Mouse (Mus musculus): ENCODE results near the gene Gm17617. TPM values are rescaled to one million over a fixed set of nuclear protein-coding genes. Genes with fewer than 3 reads are reported as not detected.
A peak's percentile ranks its signal among the peaks of the same experiment; 100 is the strongest.

Gene Gm17617
- total RNA-seq (2021): not detected
- long read RNA-seq: 0 reads

DNA sequence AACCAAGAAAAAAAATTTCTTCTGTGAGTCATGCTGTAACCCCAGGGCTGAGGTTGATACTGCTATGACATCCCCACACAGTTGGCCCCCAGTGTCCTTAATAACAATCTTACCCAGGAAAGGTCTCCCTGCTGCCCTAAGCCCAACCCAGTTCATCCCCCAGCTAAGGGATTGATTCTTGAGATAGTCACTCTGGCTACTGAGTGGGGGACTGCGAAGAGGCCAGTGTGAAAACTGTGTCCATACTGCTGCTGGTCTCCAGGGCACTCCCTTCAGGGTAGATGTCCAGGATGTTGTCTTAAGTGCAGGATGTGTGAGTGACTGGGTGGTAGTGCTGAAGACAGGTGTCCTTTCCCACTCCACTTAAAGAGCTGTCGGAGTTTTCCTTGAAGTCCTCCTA lies at the start of gene Gm17617:
Gene Gm17617, minus strand, starts transcription at position 101 of the 400 bp plus-strand sequence.
- no peak for DNase-seq (ENCODE audit: low spot score in 2 of 2)

GRCm38 (mm10) chr13:55182173-55182894 lies 49.0 kb upstream of the Gm17617 start:
- peak; percentile 56 to 69 for DNase-seq (ENCODE audit: low spot score in 2 of 2)

DNA sequence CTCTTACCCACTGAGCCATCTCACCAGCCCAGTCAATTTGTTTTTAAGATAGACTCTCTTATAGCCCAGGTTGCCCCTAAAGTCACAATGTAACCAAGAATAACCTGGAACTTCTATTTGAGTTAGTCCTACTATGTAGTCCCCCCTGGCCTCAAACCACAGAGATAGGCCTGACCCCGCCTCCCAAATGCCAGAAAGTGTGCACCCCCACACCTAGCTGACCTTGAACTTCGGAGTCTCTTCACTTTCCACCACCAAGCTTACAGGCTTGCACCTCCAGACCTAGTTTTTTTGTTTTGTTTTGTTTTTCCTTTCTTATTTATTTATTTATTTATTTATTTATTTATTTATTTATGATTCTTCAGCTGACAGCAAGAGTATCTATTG lies 48.4 kb upstream of the Gm17617 start:
- no peak for DNase-seq (ENCODE audit: low spot score in 2 of 2)

DNA sequence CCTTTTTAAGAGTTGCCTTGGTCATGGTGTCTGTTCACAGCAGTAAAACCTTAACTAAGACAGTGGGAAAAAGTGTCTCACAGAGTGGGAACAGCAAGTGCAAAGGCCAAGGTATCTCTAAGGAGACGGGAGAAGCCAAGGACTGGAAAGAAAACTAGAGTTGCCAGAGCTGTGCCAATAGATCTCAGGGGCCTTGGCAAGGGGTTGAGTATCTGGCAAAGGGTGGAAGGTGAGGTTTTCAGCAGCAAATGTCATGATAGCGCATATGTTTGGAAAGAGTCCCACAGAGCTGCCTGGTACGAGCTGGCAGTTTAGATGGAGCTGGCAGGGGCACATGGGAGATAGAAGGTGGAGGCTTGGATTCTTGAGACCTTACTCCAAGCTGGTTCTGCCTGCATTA lies 46.2 kb upstream of the Gm17617 start:
- DNase-seq (ENCODE audit: low spot score in 2 of 2): no peak

- peak in 1 of 2 experiments; percentile 86 for DNase-seq (ENCODE audit: low spot score in 2 of 2)
Measured at GRCm38 (mm10) chr13:55178556-55178955, 45.2 kb upstream of the Gm17617 start.

GRCm38 (mm10) chr13:55177903-55178496 lies 44.7 kb upstream of the Gm17617 start:
- DNase-seq (ENCODE audit: low spot score in 2 of 2): no peak

- DNase-seq (ENCODE audit: low spot score in 2 of 2): no peak
Measured at GRCm38 (mm10) chr13:55176265-55176664, 42.9 kb upstream of the Gm17617 start.

DNA sequence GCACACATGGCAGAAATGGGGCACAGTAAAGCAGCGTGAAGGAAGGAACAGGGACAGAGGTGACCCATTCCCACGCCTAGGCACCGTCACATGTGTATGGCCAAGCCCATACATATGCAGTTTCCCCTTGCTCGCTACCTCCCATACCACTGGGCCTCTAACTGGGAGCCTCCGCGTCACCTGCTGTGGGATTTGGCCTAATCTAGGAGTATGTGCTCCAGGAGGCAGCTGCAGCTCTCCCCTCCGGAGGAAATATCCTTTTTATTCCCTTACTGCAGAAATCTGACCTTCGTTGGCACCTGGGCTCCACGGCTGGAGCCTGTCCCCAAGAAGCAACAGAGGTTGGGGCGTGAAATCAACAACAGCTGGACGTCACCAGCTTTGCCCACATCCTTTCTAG lies 41.0 kb upstream of the Gm17617 start:
- no peak for DNase-seq (ENCODE audit: low spot score in 2 of 2)

DNA sequence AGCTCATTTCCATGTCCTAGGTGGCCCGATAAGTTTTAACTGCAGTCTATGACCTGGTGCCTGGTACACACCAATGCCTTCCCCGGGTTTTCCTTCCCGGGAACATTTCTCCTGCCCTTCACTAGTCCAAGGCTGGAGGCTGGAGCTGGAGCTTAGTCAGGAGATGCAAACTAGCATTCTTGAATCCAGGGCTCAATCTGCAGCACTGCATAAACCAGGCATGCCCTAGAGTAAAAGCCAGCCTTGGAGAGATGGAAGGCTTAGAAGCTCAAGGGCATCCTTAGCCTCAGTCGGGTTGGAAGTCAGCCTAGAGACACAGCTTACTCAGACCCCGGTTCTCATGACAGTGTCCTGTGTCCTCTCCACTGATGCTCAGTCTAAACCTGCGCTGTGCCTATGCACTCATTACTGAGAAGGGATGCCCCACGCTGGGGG lies 39.0 kb upstream of the Gm17617 start:
- no peak for DNase-seq (ENCODE audit: low spot score in 2 of 2)

- peak; percentile 45 to 65 for DNase-seq (ENCODE audit: low spot score in 2 of 2)
Measured at GRCm38 (mm10) chr13:55171517-55172335, 38.4 kb upstream of the Gm17617 start.

GRCm38 (mm10) chr13:55168958-55169369 lies 35.6 kb upstream of the Gm17617 start:
- DNase-seq (ENCODE audit: low spot score in 2 of 2): peak; percentile 59 to 68

DNA sequence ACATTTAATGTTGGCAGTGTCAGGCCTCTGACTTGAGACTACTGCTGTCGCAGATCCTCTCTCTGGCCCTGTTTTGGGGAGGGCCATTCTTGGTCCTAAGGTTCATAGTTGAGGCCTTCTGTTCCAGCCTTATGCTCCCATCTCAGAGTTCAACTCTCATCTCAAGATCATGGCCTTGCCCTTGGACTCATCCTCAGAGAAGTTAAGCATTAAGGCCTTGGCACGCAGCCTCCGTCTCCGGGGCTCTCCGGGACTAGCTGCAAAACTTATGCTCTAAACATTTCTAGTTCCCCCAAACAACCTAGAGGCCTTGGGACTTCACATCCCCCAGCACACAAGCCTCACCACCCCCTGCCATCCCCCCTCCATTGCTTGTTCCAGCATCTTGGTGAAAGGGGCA lies 34.9 kb upstream of the Gm17617 start:
- no peak for DNase-seq (ENCODE audit: low spot score in 2 of 2)

- no peak for DNase-seq (ENCODE audit: low spot score in 2 of 2)
Measured at GRCm38 (mm10) chr13:55167798-55168197, 34.5 kb upstream of the Gm17617 start.

DNA sequence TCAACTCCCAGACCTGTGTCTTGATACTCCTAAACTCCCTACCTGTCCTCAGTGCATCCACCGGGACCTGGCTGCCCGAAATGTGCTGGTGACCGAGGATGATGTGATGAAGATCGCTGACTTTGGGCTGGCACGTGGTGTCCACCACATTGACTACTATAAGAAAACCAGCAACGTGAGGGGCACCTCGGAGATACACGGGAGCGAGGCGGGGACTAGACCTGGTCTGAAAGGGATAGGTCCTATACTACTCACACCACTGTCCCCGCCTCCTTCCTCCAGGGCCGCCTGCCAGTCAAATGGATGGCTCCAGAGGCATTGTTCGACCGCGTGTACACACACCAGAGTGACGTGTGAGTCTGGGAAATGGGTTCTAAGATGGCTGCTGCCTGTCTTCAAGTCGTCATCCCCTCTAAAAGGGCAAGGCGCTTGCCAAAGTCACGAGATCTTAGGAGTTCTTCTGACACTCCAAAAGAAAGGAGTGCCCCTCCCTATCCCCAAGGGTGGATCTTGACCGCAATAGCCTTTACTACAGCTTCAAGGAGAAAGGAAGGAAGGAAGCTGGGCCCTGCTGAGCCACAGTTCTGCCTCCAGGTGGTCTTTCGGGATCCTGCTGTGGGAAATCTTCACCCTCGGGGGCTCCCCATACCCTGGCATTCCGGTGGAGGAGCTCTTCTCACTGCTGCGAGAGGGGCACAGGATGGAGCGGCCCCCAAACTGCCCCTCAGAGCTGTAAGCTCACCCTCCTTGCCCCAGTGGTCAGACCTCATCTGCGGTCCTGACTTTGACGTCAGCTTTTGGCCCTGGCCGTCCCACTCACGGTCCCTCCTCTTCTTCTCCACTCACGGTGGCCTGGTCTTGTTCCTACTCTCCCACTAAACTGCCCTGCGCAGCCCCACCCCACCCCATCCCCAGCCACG lies 33.7 kb upstream of the Gm17617 start:
- no peak for DNase-seq (ENCODE audit: low spot score in 2 of 2)

DNA sequence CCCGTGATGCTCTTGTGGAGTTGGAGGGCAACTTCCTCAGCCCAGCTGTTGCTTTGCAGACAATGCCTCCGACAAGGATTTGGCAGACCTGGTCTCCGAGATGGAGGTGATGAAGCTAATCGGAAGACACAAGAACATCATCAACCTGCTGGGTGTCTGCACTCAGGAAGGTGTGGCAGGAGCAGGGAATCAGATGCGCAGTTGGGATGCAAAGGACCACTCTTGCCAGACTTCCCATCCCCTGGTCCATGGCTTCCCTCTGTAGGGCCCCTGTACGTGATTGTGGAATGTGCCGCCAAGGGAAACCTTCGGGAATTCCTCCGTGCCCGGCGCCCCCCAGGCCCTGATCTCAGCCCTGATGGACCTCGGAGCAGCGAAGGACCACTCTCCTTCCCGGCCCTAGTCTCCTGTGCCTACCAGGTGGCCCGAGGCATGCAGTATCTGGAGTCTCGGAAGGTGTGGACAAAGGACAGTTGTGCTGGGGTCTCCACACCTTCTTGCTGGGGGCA lies 32.5 kb upstream of the Gm17617 start:
- DNase-seq (ENCODE audit: low spot score in 2 of 2): no peak

- DNase-seq (ENCODE audit: low spot score in 2 of 2): no peak
Measured at GRCm38 (mm10) chr13:55163553-55163952, 30.2 kb upstream of the Gm17617 start.

DNA sequence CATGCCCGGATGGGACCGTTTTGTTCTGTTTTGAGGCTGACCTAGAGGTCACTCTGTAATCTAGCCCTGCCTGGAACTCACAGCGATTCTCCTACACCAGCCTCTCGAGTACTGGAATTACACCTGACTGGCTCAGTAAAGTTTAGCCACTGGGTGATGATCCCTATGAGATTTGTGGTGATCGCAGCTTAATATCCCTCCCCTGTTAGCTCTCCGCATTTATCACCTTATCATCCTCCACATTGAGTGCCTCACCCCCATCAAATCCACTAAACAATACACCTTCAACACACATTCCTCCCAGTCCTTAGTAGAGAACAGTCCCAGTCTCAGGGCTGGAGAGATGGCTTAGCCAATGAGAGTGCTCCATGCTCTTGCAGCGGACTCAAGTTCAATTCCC lies 29.0 kb upstream of the Gm17617 start:
- no peak for DNase-seq (ENCODE audit: low spot score in 2 of 2)

GRCm38 (mm10) chr13:55153951-55154350 lies 20.6 kb upstream of the Gm17617 start:
- no peak for DNase-seq (ENCODE audit: low spot score in 2 of 2)

GRCm38 (mm10) chr13:55152621-55153415 lies 19.5 kb upstream of the Gm17617 start, which contains the start of gene Fgfr4:
TSS of gene Fgfr4 (plus strand) at chr13:55152640.
- DNase-seq (ENCODE audit: low spot score in 2 of 2): no peak

DNA sequence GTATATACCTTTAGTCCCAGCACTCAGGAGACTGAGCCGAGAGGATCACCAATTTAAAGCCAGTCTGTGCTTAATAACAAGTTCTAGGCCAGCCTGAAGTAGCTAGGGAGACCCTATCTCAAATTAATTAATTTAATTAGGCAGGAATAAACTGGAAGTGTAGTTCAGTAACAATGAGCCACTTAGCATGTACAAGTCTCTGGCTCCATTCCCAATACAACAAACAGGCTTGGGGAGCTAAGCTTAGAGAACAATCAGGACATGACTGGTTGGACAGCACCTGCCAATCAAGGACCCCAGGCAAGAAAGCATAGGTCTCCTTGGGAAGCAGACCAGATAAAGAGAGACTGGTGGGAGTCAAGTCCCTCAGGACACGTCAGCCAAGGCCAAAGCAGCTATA lies 6.9 kb upstream of the Gm17617 start:
- no peak for DNase-seq (ENCODE audit: low spot score in 2 of 2)

All from layer of hippocampus, adult 18-20 months (tissue).